In the genomic region with DNA sequence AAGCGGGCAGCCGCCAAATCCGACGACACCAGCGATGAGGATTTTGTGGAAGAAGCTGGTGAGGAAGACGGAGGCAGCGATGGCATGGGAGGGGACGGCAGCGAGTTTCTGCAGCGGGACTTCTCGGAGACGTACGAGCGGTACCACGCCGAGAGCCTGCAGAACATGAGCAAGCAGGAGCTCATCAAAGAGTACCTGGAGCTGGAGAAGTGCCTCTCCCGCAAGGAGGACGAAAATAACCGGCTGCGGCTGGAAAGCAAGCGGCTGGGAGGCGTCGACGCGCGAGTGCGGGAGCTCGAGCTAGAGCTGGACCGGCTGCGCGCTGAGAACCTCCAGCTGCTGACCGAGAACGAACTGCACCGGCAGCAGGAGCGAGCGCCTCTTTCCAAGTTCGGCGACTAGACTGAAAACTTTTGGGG, we compare ENCODE assay signal across 9 mouse cellular contexts. TPM values are rescaled to one million over a fixed set of nuclear protein-coding genes. Genes with fewer than 3 reads are reported as not detected.
A peak's percentile ranks its signal among the peaks of the same experiment; 100 is the strongest.
DNase-seq lines count a peak whose midpoint lies in the region; ATAC-seq lines count a peak whose summit lies in the region.
"Had no signal": no experiment of that assay in that cellular context is flagged by ENCODE, and none has a peak within 500 bp of the region (broad histone marks: within the 10 kb centered on the region; RNA-seq: fewer than 3 reads in every experiment).

No protein-coding gene starts in this region.

- peak overlapping the region; percentile 76 for H3K9ac ChIP-seq in heart, embryonic 16.5 days (ENCODE audit: low read length)
- H3K9ac ChIP-seq in neural tube, embryonic 11.5 days (ENCODE audit: low read length): peak overlapping the region; percentile 65

- H3K9me3 ChIP-seq in heart, embryonic 16.5 days (replicated peaks; ENCODE audit: control insufficient read depth, low read length): no peaks in the 10 kb centered on the region
- no peaks in the 10 kb centered on the region for H3K9me3 ChIP-seq in neural tube, embryonic 11.5 days (ENCODE audit: control insufficient read depth, low read length)

- peak overlapping the region; percentile 91 for H3K27ac ChIP-seq in heart, embryonic 16.5 days (ENCODE audit: low read length)
- no peak overlapping the region for H3K27ac ChIP-seq in neural tube, embryonic 11.5 days (ENCODE audit: low read depth, low read length)

- DNase-seq in cerebellum, adult 11-12 months: peak; percentile 70
- DNase-seq in cerebellum, adult 11 months: no peak
- DNase-seq in thymus, postnatal 0 days (ENCODE audit: low spot score): peak; percentile 43
- DNase-seq in thymus, postnatal 4 days: no peak
- DNase-seq in liver: peak; percentile 62
- peak; percentile 52 for DNase-seq in neural tube, embryonic 11.5 days (ENCODE audit: low spot score)
- DNase-seq in spleen, postnatal 36 days (ENCODE audit: low spot score in 2 of 2): no peak

- ATAC-seq in heart, embryonic 16.5 days (replicated peaks; ENCODE audit: extremely low read depth, insufficient read depth, low FRiP score): no peak
- ATAC-seq in neural tube, embryonic 11.5 days (ENCODE audit: insufficient read depth, low FRiP score, low TSS enrichment): no peak

- H3K4me2 ChIP-seq in heart, embryonic 16.5 days (ENCODE audit: low read depth, low read length): peak overlapping the region; percentile 93
- peak overlapping the region; percentile 94 for H3K4me2 ChIP-seq in neural tube, embryonic 11.5 days (ENCODE audit: low read depth)

- peak overlapping the region; percentile 72 for H3K4me3 ChIP-seq in heart, embryonic 16.5 days (ENCODE audit: low read length)
- peak overlapping the region; percentile 42 for H3K4me3 ChIP-seq in neural tube, embryonic 11.5 days (ENCODE audit: low read depth, low read length)

- no peaks in the 10 kb centered on the region for H3K36me3 ChIP-seq in heart, embryonic 16.5 days (ENCODE audit: control insufficient read depth, insufficient read depth)
- H3K36me3 ChIP-seq in neural tube, embryonic 11.5 days (ENCODE audit: control insufficient read depth, insufficient read depth, low read length): no peaks in the 10 kb centered on the region

- H3K4me1 ChIP-seq in heart, embryonic 16.5 days (ENCODE audit: control insufficient read depth, insufficient read depth, low read length): peaks cover 21% of the 10 kb centered on the region
- H3K4me1 ChIP-seq in neural tube, embryonic 11.5 days (ENCODE audit: control insufficient read depth, insufficient read depth, low read length): peaks cover 10% of the 10 kb centered on the region

- under 1% methylated on average over 38 of the region's 38 CpGs for WGBS in heart, embryonic 16.5 days
- whole genome bisulfite sequencing in neural tube, embryonic 11.5 days: under 1% methylated on average over 38 of the region's 38 CpGs

- H3K27me3 ChIP-seq in heart, embryonic 16.5 days (ENCODE audit: control insufficient read depth, insufficient read depth, low read length): no peaks in the 10 kb centered on the region
- peaks cover 8% of the 10 kb centered on the region for H3K27me3 ChIP-seq in neural tube, embryonic 11.5 days (ENCODE audit: control insufficient read depth, insufficient read depth, low read length)
- H3K27me3 ChIP-seq: Patski had no signal

RNA-seq across cellular contexts. Expression of a gene that starts 1.6 kb away (rescaled TPM):
- 4.9 and 5.9 TPM in 2 replicates for polyA plus RNA-seq in thymus, postnatal 0 days (2015; fragmentation: Nextera tagmentation; extraction: Ambion mirVana)
- 2.9 TPM in 2 replicates for polyA plus RNA-seq in heart, embryonic 16.5 days (2015; fragmentation: Nextera tagmentation; extraction: Ambion mirVana)
- 3.6 and 3.9 TPM in 2 replicates for polyA plus RNA-seq in neural tube, embryonic 11.5 days (2014; fragmentation: Nextera tagmentation; extraction: Ambion mirVana)

RNA-seq across cellular contexts. Expression of a gene that starts 14.6 kb away (rescaled TPM):
- 6.9 and 8.9 TPM in 2 replicates for polyA plus RNA-seq in thymus, postnatal 0 days (2015; fragmentation: Nextera tagmentation; extraction: Ambion mirVana)
- polyA plus RNA-seq in heart, embryonic 16.5 days (2015; fragmentation: Nextera tagmentation; extraction: Ambion mirVana): 6.1 and 7.4 TPM in 2 replicates
- 5.8 and 7.5 TPM in 2 replicates for polyA plus RNA-seq in neural tube, embryonic 11.5 days (2014; fragmentation: Nextera tagmentation; extraction: Ambion mirVana)

RNA-seq across cellular contexts. Expression of a gene that starts 16.1 kb away (rescaled TPM):
- 22.0 and 23.5 TPM in 2 replicates for polyA plus RNA-seq in thymus, postnatal 0 days (2015; fragmentation: Nextera tagmentation; extraction: Ambion mirVana)
- polyA plus RNA-seq in heart, embryonic 16.5 days (2015; fragmentation: Nextera tagmentation; extraction: Ambion mirVana): 21.5 and 21.8 TPM in 2 replicates
- polyA plus RNA-seq in neural tube, embryonic 11.5 days (2014; fragmentation: Nextera tagmentation; extraction: Ambion mirVana): 4.4 and 6.4 TPM in 2 replicates

RNA-seq across cellular contexts. Expression of a gene that starts 16.1 kb away (rescaled TPM):
- polyA plus RNA-seq in thymus, postnatal 0 days (2015; fragmentation: Nextera tagmentation; extraction: Ambion mirVana): 1.2 and 1.3 TPM in 2 replicates
- 13.6 and 17.0 TPM in 2 replicates for polyA plus RNA-seq in heart, embryonic 16.5 days (2015; fragmentation: Nextera tagmentation; extraction: Ambion mirVana)
- 0.80 and 0.90 TPM in 2 replicates for polyA plus RNA-seq in neural tube, embryonic 11.5 days (2014; fragmentation: Nextera tagmentation; extraction: Ambion mirVana)

RNA-seq across cellular contexts. Expression of a gene that starts 53.3 kb away (rescaled TPM):
- 56.9 and 59.8 TPM in 2 replicates for polyA plus RNA-seq in thymus, postnatal 0 days (2015; fragmentation: Nextera tagmentation; extraction: Ambion mirVana)
- polyA plus RNA-seq in heart, embryonic 16.5 days (2015; fragmentation: Nextera tagmentation; extraction: Ambion mirVana): 4.0 and 7.6 TPM in 2 replicates
- 0.78 and 1.2 TPM in 2 replicates for polyA plus RNA-seq in neural tube, embryonic 11.5 days (2014; fragmentation: Nextera tagmentation; extraction: Ambion mirVana)

Comparison
In these comparisons a context has a peak if more than half of its experiments do, and no peak if none do; other contexts are left out.
1. DNase-seq: peak in cerebellum, adult 11-12 months (single experiment), thymus, postnatal 0 days (single experiment), liver (single experiment) and neural tube, embryonic 11.5 days (single experiment); none in cerebellum, adult 11 months (single experiment), thymus, postnatal 4 days (single experiment) and spleen, postnatal 36 days (0 of 2).